Mouse (Mus musculus) gastrocnemius, postnatal 4 days (tissue): Measurements from ENCODE around the gene Ncf2. TPM values are rescaled to one million over a fixed set of nuclear protein-coding genes. Genes with fewer than 3 reads are reported as not detected.

Experiments used
- DNase-seq, 2 experiments: peaks; one replicate each; pipeline ENCODE4 v3.0.0; 2021 to 2022; ENCODE audit warnings: low spot score in 2 of 2, mixed read lengths in 2 of 2
- total RNA-seq, 2 experiments: library from RNA; stranded (reverse); gene quantifications; 2 replicates each; pipeline ENCODE4 v1.2.3; 2021

Ncf2 gene
- total RNA-seq, 2 experiments from 2014 or later, result 4.5 to 5.6 TPM

- no peak for DNase-seq
Observed at GRCm38 (mm10) chr1:152830054-152830453, 30.1 kb downstream of the Ncf2 start.

GRCm38 (mm10) chr1:152831003-152831402 is 31.0 kb downstream of the Ncf2 start:
- no peak for DNase-seq

GRCm38 (mm10) chr1:152831619-152832018 is 31.6 kb downstream of the Ncf2 start:
- DNase-seq, result no peak

GRCm38 (mm10) chr1:152832316-152832715 is 32.3 kb downstream of the Ncf2 start:
- DNase-seq, result no peak

GRCm38 (mm10) chr1:152835061-152835460 is 35.1 kb downstream of the Ncf2 start:
- no peak for DNase-seq

- DNase-seq, result no peak
Observed at GRCm38 (mm10) chr1:152838026-152838702, 38.2 kb downstream of the Ncf2 start.

GRCm38 (mm10) chr1:152838841-152839240 is 38.8 kb downstream of the Ncf2 start:
- DNase-seq, result no peak

GRCm38 (mm10) chr1:152840343-152840742 is 40.3 kb downstream of the Ncf2 start:
- DNase-seq, result no peak

GRCm38 (mm10) chr1:152841057-152841456 is 41.1 kb downstream of the Ncf2 start:
- no peak for DNase-seq

GRCm38 (mm10) chr1:152844634-152845033 is 44.6 kb downstream of the Ncf2 start:
- DNase-seq, result no peak

GRCm38 (mm10) chr1:152845211-152845730 is 45.3 kb downstream of the Ncf2 start:
- no peak for DNase-seq

- no peak for DNase-seq
Observed at GRCm38 (mm10) chr1:152846856-152847255, 46.9 kb downstream of the Ncf2 start.

- DNase-seq, result no peak
Observed at GRCm38 (mm10) chr1:152869901-152870300, 69.9 kb downstream of the Ncf2 start.

GRCm38 (mm10) chr1:152871031-152871430 is 71.0 kb downstream of the Ncf2 start:
- no peak for DNase-seq

Other genes starting within 250 kb of the Ncf2 start
- not detected for gene Apobec4, start 49.6 kb upstream of the Ncf2 start, total RNA-seq
- gene Rgl1, start 33.8 kb upstream of the Ncf2 start, total RNA-seq, result 10 to 100 TPM; 54.9 to 59.1 TPM
- gene Arpc5, start 33.7 kb upstream of the Ncf2 start, total RNA-seq, result 10 to 100 TPM; 66.2 to 71.4 TPM
- gene Smg7, start 102.5 kb downstream of the Ncf2 start, total RNA-seq, result 10 to 100 TPM; 43.2 to 54.7 TPM
- gene Nmnat2, start 154.8 kb downstream of the Ncf2 start, total RNA-seq, result 1 to 10 TPM; 2.0 to 3.4 TPM